Mouse (Mus musculus): Measurements from ENCODE around the gene Dapl1.
A peak's percentile ranks its signal among the peaks of the same experiment; 100 is the strongest.

Dapl1 gene

GRCm38 (mm10) chr2:59541121-59541887 is 56.9 kb downstream of the Dapl1 start:
- DNase-seq: peak; percentile 81 to 90

GRCm38 (mm10) chr2:59543543-59544065 is 59.2 kb downstream of the Dapl1 start:
- no peak for DNase-seq

- no peak for DNase-seq
Observed at GRCm38 (mm10) chr2:59544237-59544909, 59.9 kb downstream of the Dapl1 start.

- no peak for DNase-seq
Observed at GRCm38 (mm10) chr2:59545001-59545400, 60.5 kb downstream of the Dapl1 start.

- no peak for DNase-seq
Observed at GRCm38 (mm10) chr2:59547369-59548099, 63.1 kb downstream of the Dapl1 start.

- DNase-seq: no peak
Observed at GRCm38 (mm10) chr2:59552784-59553183, 68.3 kb downstream of the Dapl1 start.

GRCm38 (mm10) chr2:59554373-59554940 is 70.0 kb downstream of the Dapl1 start:
- no peak for DNase-seq
